Mouse (Mus musculus) thymus, adult 2 months (tissue): Measurements from ENCODE around the gene Elmo3. TPM values are rescaled to one million over a fixed set of nuclear protein-coding genes. Genes with fewer than 3 reads are reported as not detected.

Experiments
- DNase-seq: peaks from one replicate; pipeline ENCODE4 v3.0.0; 2021
- H3K27ac ChIP-seq: fragments of 200-500 bp; 2 replicates; pipeline ENCODE4 v1.5.1; 2012; ENCODE audit warnings: low read length, control low read depth; ENCODE audit not compliant: control insufficient read depth, insufficient read depth
- H3K27me3 ChIP-seq: fragments of 200-500 bp; 2 replicates; pipeline ENCODE4 v1.6.1; 2012; ENCODE audit warnings: mild to moderate bottlenecking, low read length, moderate library complexity, mixed read lengths; ENCODE audit not compliant: control insufficient read depth, insufficient read depth
- H3K36me3 ChIP-seq: fragments of 200-500 bp; 2 replicates; pipeline ENCODE4 v1.6.1; 2012; ENCODE audit warnings: mild to moderate bottlenecking, low read length, moderate library complexity; ENCODE audit not compliant: control insufficient read depth, insufficient read depth
- H3K4me1 ChIP-seq: fragments of 200-500 bp; replicated peaks from 2 replicates; pipeline ENCODE4 v1.6.1; 2012; ENCODE audit warnings: low read length; ENCODE audit not compliant: control insufficient read depth, insufficient read depth
- H3K4me3 ChIP-seq: fragments of 200-500 bp; 2 replicates; pipeline ENCODE4 v1.5.1; 2012; ENCODE audit warnings: mild to moderate bottlenecking, low read length, control low read depth, moderate library complexity; ENCODE audit not compliant: control insufficient read depth, insufficient read depth
- CTCF ChIP-seq: fragments of 200-500 bp; IDR thresholded peaks from 2 replicates; pipeline ENCODE4 v1.5.1; 2012; ENCODE audit warnings: mild to moderate bottlenecking, control low read depth, low read length, moderate library complexity, borderline replicate concordance; ENCODE audit not compliant: control insufficient read depth, poor library complexity, insufficient read depth; ENCODE audit errors: extremely low read depth
- POLR2A ChIP-seq: fragments of 200-500 bp; IDR thresholded peaks from 2 replicates; pipeline ENCODE4 v1.6.1; 2012; ENCODE audit warnings: mild to moderate bottlenecking, low read length, control low read depth, moderate library complexity; ENCODE audit not compliant: control insufficient read depth, poor library complexity, insufficient read depth; ENCODE audit errors: extremely low read depth
- WGBS: fragments of 180-500 bp; shearing (Covaris S2); methylation state at CpG from one replicate; pipeline ENCODE4 v1.1.7; 2018; 5-methylcytosine and 5-hydroxymethylcytosine counted together
- polyA plus RNA-seq: library from polyadenylated mRNA; depleted of rRNA; stranded (reverse); fragments of >200 nt; gene quantifications from 2 replicates; pipeline ENCODE4 v1.2.3, GENCODE M21; 2012

Gene Elmo3
- polyA plus RNA-seq, 1 experiment = 39.1 TPM

DNA sequence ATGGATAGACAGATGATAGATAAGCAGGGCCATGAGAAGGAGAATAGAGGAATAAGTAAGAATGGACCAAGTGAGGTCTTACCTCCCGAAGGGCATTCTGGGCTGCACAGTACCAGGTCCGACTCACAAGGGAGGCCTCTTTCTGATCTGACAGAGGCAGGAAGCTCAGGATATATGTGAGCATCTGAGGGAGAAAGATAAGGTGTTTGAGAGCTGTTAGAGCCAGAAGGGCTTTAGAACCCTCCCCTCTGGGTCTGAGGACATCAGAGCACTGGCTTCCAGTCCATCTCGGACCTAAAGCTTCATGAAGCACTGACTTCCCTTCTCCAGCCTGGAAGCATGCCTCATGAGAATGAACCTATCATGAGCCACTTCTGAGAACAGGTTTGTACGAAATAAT, 17.8 kb downstream of the Elmo3 start:
- Histone ChIP-seq H3K4me1 (peaks cover 12% of the 10 kb centered on the region), H3K27ac (no peak overlapping the region), H3K36me3 (peaks cover 3% of the 10 kb centered on the region), H3K27me3 (no peaks in the 10 kb centered on the region), H3K4me3 (no peak overlapping the region)
- no peak for DNase-seq
- 97% methylated on average over 4 of the region's 4 CpGs for WGBS
- TF ChIP-seq CTCF (no peak), POLR2A (no peak)

DNA sequence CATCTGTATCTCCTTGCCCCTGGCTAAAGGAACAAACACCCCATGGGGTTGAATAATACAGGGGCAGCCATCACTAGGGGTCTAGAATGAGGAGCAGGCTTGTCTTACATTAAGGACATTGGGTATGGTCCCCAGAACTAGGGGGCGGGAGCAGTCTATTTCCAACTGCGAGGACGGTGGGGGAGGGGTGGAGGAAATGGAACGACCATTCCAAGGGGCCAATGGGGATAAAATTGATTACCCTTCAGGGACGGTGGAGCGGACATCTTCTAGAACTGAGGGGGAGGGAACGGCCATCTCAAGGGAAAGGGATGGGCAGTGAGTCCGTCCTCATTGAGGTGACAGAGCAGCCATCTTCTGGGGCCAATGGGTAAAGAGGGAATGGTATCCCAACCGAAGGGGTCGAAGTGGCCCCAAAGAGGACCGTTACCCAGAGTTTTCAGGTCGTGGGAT, 20.3 kb downstream of the Elmo3 start:
- H3K36me3 ChIP-seq = peaks cover 22% of the 10 kb centered on the region; the same call in 1 of the 2 replicates
- no peak overlapping the region for H3K27ac ChIP-seq
- 1% methylated on average over 12 of the region's 12 CpGs for WGBS

DNA sequence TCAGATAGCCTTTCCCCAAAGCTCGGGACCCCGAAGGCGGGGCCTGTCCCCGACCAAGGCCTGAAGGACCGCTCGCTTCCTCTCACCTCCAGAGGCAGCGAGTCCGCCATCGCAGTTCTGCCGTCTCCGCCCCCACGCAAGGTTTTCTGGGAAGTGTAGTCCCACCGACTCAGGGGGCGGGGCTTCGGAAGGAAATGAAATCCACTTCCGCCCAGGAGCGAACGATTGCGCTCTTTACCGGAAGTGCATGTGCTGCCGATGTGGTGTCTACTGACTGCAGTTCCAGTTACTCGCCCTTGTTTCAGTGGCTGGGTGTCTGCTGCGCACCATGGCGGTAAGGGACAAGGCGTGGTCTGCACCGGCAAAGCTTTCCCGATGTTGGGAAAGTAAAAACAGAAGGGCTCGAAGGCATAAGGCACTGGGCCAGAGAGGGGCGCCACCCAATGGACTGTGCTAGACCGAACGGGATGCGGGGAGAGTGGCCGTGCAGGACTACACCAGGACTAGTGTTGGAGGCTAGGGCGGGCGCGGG, 20.8 kb downstream of the Elmo3 start, which contains the start of the genes Lrrc29 and Tmem208:
Gene Lrrc29 (minus strand): TSS at position 138 of the 532 bp plus-strand sequence.
Gene Tmem208 (plus strand): TSS at position 214 of the 532 bp plus-strand sequence.
- under 1% methylated on average over 36 of the region's 36 CpGs for WGBS
- Histone ChIP-seq H3K27me3 (no peaks in the 10 kb centered on the region), H3K4me1 (peaks cover 12% of the 10 kb centered on the region), H3K27ac (peak within 1 kb of the TSS; percentile 23), H3K36me3 (peaks cover 25% of the 10 kb centered on the region; the same call in 1 of the 2 replicates), H3K4me3 (peak within 1 kb of the TSS; percentile 74)
- peak; percentile 99 for DNase-seq
- TF ChIP-seq CTCF (peak; percentile 63; the same call in 1 of the 2 replicates), POLR2A (peak; percentile 79)

More for the DNA sequence above, 20.3 kb downstream of the Elmo3 start:
- DNase-seq = no peak
- Histone ChIP-seq H3K4me1 (peaks cover 12% of the 10 kb centered on the region), H3K27me3 (no peaks in the 10 kb centered on the region), H3K4me3 (peak overlapping the region; percentile 74)
- TF ChIP-seq POLR2A (no peak), CTCF (no peak)

DNA sequence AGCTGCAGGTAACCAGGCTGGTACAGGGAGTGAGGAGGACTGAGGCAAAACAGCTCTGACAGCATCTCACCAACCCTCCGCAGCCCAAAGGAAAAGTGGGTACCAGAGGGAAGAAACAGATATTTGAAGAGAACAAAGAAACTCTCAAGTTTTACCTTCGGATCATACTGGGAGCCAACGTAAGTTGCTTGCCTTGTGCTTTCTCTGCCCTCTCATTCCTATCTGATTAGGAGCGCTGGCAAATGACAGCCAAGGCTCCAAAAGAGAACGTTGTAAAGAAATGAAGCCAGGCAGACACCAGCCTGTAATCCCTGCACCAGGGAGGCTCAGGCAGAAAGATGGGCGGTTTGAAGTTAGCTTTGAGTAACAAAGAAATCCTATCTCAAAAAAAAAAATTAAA, 21.6 kb downstream of the Elmo3 start:
- Histone ChIP-seq H3K4me1 (peaks cover 12% of the 10 kb centered on the region), H3K27ac (no peak overlapping the region)

DNA sequence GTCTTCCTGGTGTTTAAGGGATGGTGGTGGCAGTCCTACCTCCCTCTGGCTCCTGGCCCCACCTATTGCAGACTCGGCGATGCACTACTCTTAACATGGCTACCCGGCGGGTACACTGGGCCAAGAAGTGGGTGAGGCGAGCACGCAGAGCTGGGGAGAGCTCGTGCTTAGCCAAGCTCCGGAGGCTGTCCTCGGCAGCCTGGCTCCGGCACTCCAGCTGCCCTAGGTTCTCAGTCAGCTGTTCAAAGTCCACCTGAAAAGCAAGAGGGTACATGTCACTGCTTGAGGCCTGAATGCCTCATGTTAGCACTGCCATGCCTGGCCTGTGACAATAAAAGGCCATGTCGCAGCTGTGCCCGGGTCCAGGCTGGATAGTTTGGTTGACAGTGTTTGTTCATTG, 24.9 kb downstream of the Elmo3 start:
- Histone ChIP-seq H3K4me3 (no peak overlapping the region), H3K27me3 (no peaks in the 10 kb centered on the region), H3K36me3 (peaks cover 25% of the 10 kb centered on the region; the same call in 1 of the 2 replicates), H3K27ac (no peak overlapping the region), H3K4me1 (peaks cover 12% of the 10 kb centered on the region)
- WGBS = 97% methylated on average over 12 of the region's 12 CpGs
- TF ChIP-seq CTCF (no peak), POLR2A (no peak)
- DNase-seq = no peak

More for the DNA sequence above, 21.6 kb downstream of the Elmo3 start:
- 45% methylated on average over 6 of the region's 6 CpGs for WGBS
- Histone ChIP-seq H3K4me3 (peak overlapping the region; percentile 74), H3K36me3 (peaks cover 25% of the 10 kb centered on the region; the same call in 1 of the 2 replicates), H3K27me3 (no peaks in the 10 kb centered on the region)
- DNase-seq = no peak
- TF ChIP-seq POLR2A (no peak), CTCF (no peak)

DNA sequence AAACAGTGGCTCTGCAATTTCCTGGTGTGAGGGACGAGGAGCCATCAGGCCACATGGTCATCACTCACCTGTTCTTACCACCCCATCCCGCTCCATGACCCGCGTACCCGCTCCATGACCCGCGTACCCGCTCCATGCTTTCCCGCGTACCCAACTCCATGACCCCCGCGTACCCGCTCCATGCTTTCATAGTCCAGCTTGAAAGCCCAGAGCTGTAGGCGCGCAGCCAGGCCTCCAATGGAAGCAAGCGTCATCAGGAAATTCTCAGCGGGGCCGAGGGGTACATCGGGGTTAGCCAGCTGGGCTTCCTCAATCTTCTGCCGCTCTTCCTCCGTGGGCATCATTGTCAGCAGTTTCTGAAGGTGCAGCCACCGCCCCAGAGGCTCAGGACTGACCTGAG, 26.1 kb downstream of the Elmo3 start:
- Histone ChIP-seq H3K36me3 (peaks cover 34% of the 10 kb centered on the region), H3K27me3 (no peaks in the 10 kb centered on the region), H3K27ac (no peak overlapping the region), H3K4me3 (no peak overlapping the region), H3K4me1 (peaks cover 7% of the 10 kb centered on the region)
- TF ChIP-seq CTCF (no peak), POLR2A (no peak)
- WGBS = 97% methylated on average over 22 of the region's 22 CpGs
- no peak for DNase-seq

DNA sequence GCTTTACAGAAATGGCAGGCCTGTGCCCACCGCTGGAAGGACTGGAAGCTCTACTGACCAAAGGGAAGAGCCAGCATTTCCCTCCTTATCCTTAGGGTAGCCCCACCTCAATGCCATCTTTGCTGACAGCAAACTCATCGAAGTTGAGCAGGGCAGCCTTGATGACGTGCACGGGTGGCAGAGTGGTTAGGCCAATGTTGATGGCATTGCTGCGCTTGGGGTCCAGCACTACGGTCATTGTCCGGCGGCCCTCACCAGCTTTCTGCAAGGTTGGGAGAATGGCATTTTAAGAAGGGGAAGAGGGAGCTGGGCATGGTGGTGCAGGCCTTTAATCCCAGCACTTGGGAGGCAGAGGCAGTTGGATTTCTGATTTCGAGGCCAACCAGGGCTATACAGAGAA, 26.5 kb downstream of the Elmo3 start:
- no peak overlapping the region for H3K27ac ChIP-seq

More for the DNA sequence above, 26.5 kb downstream of the Elmo3 start:
- TF ChIP-seq CTCF = no peak
- TF ChIP-seq POLR2A = no peak
- Histone ChIP-seq H3K27me3 (no peaks in the 10 kb centered on the region), H3K36me3 (peaks cover 35% of the 10 kb centered on the region), H3K4me1 (peaks cover 5% of the 10 kb centered on the region), H3K4me3 (no peak overlapping the region)
- DNase-seq = no peak
- 96% methylated on average over 9 of the region's 9 CpGs for WGBS
